Mouse (Mus musculus) A20 (cell line): ENCODE measurements around the gene Cfap52.

Source experiments
- DNase-seq: peaks from one replicate; pipeline ENCODE4 v3.0.0-alpha.2; 2011; ENCODE audit warnings: low read depth, low spot score

The Cfap52 gene

GRCm38 (mm10) chr11:67965242-67965883, at the start of gene Cfap52:
Cfap52 (minus strand) TSS chr11:67965651.
- peak; percentile 75 for DNase-seq

- DNase-seq = peak; percentile 68
Measured at GRCm38 (mm10) chr11:68012207-68012606, 46.8 kb upstream of the Cfap52 start.

GRCm38 (mm10) chr11:68009377-68009776, 43.9 kb upstream of the Cfap52 start:
- DNase-seq = peak; percentile 7

- DNase-seq = no peak
Measured at GRCm38 (mm10) chr11:68007645-68008044, 42.2 kb upstream of the Cfap52 start.

GRCm38 (mm10) chr11:68006216-68006789, 40.9 kb upstream of the Cfap52 start:
- no peak for DNase-seq

GRCm38 (mm10) chr11:68004191-68004590, 38.7 kb upstream of the Cfap52 start:
- peak; percentile 44 for DNase-seq

GRCm38 (mm10) chr11:67999629-68000028, 34.2 kb upstream of the Cfap52 start:
- peak; percentile 21 for DNase-seq

- no peak for DNase-seq
Measured at GRCm38 (mm10) chr11:67998905-67999304, 33.5 kb upstream of the Cfap52 start.

- DNase-seq = no peak
Measured at GRCm38 (mm10) chr11:67995965-67996364, 30.5 kb upstream of the Cfap52 start.

GRCm38 (mm10) chr11:67991240-67991639, 25.8 kb upstream of the Cfap52 start:
- no peak for DNase-seq

- no peak for DNase-seq
Measured at GRCm38 (mm10) chr11:67983564-67983963, 18.1 kb upstream of the Cfap52 start.

- DNase-seq = peak; percentile 43
Measured at GRCm38 (mm10) chr11:67975252-67975651, 9.8 kb upstream of the Cfap52 start.

GRCm38 (mm10) chr11:67973225-67973624, 7.8 kb upstream of the Cfap52 start:
- no peak for DNase-seq

GRCm38 (mm10) chr11:67972606-67973005, 7.2 kb upstream of the Cfap52 start:
- no peak for DNase-seq

GRCm38 (mm10) chr11:67967831-67968230, 2.4 kb upstream of the Cfap52 start:
- DNase-seq = no peak

GRCm38 (mm10) chr11:67965905-67966878, 741 bp upstream of the Cfap52 start, which contains the start of gene Stx8:
Stx8 (plus strand) TSS chr11:67966193.
- DNase-seq = peak; percentile 91

GRCm38 (mm10) chr11:67964110-67964509, 1.3 kb downstream of the Cfap52 start:
- peak; percentile 40 for DNase-seq

GRCm38 (mm10) chr11:67954413-67954812, 11.0 kb downstream of the Cfap52 start:
- no peak for DNase-seq

GRCm38 (mm10) chr11:67953604-67954003, 11.8 kb downstream of the Cfap52 start:
- DNase-seq = no peak

GRCm38 (mm10) chr11:67949475-67949874, 16.0 kb downstream of the Cfap52 start:
- no peak for DNase-seq

GRCm38 (mm10) chr11:67948229-67948628, 17.2 kb downstream of the Cfap52 start:
- no peak for DNase-seq

GRCm38 (mm10) chr11:67932156-67932555, 33.3 kb downstream of the Cfap52 start:
- no peak for DNase-seq
